Mouse (Mus musculus) lung, postnatal 0 days (tissue): ENCODE data around the gene Tubb5.

Experiments used
- CTCF ChIP-seq: IDR thresholded peaks from 2 replicates; pipeline ENCODE4 v1.5.1; 2016; ENCODE audit warnings: antibody characterized with exemption, mild to moderate bottlenecking
- EP300 ChIP-seq: IDR thresholded peaks from 2 replicates; pipeline ENCODE4 v1.6.1; 2016; ENCODE audit warnings: antibody characterized with exemption, mild to moderate bottlenecking, control low read depth

DNA sequence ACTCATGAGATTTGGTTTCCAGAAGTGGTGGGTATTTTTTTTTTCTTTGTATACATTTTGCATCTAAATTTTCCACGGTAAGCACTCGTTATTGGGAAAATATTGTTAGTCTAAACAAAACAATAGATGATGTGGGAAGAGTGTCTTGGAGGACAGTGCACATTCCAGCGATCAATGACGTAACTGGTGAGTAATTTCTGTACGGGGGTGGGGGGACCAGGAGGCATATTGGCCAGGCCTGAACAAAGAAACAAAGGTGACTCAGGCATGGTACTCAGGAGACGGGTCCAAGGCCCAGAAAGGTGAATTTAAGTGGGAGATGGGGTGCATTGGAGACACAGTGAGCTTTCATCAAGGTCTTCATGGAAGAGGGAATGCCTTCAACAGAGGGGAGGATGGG is 42.5 kb downstream of the Tubb5 start:
- TF ChIP-seq CTCF (no peak), EP300 (no peak)
